Mouse (Mus musculus): Measurements from ENCODE around the gene Ncoa5. TPM values are rescaled to one million over a fixed set of nuclear protein-coding genes. Genes with fewer than 3 reads are reported as not detected.

Ncoa5 gene
- polyA plus RNA-seq, 2 experiments, result 11.6 to 13.5 TPM

DNA sequence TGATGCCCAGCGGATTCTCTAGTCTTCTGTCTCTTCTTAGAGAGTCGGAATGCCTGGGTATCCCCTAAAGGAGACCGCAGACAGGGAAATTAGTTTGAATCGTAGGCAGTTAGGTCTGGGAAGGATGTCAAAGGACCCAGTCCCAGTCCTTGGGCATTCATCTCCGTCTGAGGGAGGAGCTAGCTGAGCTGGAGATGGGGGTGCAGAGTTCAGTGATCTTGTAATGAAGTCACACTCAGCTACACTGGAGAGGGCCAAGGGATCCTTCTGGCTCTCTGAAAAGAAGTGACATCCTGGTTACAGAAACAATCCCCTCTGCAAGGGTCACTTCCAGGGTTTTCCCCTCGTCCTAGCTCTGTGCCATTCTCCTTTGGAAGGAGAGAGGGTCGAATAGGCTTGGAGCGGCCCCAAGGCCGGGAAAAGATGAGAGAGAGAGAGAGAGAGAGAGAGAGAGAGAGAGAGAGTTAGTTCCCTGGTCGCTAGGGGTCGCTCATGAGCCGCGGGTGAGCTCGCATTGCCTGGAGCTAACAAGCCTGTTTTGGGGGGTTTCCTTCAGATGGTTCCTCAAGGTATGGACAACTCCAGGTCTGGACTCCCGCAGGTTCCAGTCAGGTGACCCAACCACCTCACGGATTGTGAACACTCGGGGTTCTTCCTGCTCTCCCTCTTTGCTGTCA, 73.0 kb downstream of the Ncoa5 start:
- H3K36me3 ChIP-seq (replicated peaks; ENCODE audit: control insufficient read depth, insufficient read depth, low read depth), result no peaks in the 10 kb centered on the region
- peaks cover 0 to 3% of the 10 kb centered on the region in 2 experiments; a peak in 2 of 4 replicates for H3K4me1 ChIP-seq (replicated peaks; ENCODE audit: control insufficient read depth in 2 of 2, insufficient read depth in 2 of 2, low read length in 1 of 2)
- no peak overlapping the region for H3K9ac ChIP-seq (replicated peaks)
- no peak overlapping the region for H3K4me3 ChIP-seq (ENCODE audit: insufficient read depth in 1 of 2, low read depth in 2 of 2, low read length in 2 of 2)
- no peak overlapping the region for H3K4me2 ChIP-seq (ENCODE audit: low read depth)
- TF ChIP-seq CTCF (IDR thresholded peaks at IDR 0.05; ENCODE audit: low read depth) (peak; percentile 91), EP300 (IDR thresholded peaks at IDR 0.05; ENCODE audit: low read depth) (no peak)
- ATAC-seq (ENCODE audit: insufficient read depth) (no peak), DNase-seq (ENCODE audit: low read depth in 3 of 3, low spot score in 3 of 3) (no peak)
- 8% methylated on average over 17 of the region's 17 CpGs for WGBS (ENCODE audit: insufficient replicate concordance)
- no peak overlapping the region for H3K27ac ChIP-seq
- H3K9me3 ChIP-seq (ENCODE audit: control insufficient read depth, low read length), result no peaks in the 10 kb centered on the region
- peaks cover 5% of the 10 kb centered on the region for H3K27me3 ChIP-seq (ENCODE audit: control insufficient read depth, insufficient read depth, low read length)

DNA sequence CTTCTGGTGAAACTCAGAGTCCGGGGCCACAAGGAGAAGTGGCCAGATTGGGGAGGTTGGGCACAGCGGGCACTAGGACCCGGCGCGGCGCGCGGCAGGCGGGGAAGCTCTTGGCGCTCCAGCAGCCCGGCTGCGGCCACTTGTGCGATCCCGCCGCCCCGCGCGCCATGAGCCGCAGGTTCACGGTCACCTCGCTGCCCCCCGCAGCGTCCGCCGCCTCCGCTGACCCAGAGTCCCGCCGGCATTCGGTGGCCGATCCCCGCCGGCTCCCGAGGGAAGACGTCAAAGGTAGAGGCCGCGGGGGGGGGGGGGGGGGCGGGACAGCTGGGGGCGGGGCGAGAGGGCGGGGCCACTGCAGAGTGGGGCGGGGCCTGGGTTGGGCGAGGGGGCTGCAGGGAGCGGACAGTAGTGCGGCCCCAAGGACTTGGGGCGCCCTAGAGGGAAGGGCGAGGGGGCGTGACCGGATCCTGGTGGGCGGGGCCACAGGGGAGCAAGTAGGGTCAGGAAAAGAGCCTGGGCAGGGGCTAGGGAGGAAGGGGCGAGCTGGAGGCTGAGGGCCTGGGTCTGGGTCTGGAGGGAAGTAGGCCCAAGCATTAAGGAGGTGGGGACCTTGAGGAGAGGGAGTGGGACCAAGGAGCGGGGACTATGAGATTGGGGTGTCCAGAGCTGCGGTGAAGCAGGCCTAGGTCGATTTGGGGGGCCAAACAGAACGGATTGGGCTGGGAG, 73.8 kb downstream of the Ncoa5 start, which contains the start of gene Slc12a5:
Gene Slc12a5, plus strand, starts transcription at position 87 of the 726 bp plus-strand sequence.
- peak; percentile 68; the same call in 1 of the 2 replicates for ATAC-seq (ENCODE audit: insufficient read depth)
- WGBS (ENCODE audit: insufficient replicate concordance), result 1% methylated on average over 45 of the region's 54 CpGs
- peak within 1 kb of the TSS; percentile 54 for H3K4me2 ChIP-seq (ENCODE audit: low read depth)
- no peaks in the 10 kb centered on the region for H3K9me3 ChIP-seq (ENCODE audit: control insufficient read depth, low read length)
- H3K9ac ChIP-seq (replicated peaks), result no peak within 1 kb of the TSS
- H3K27me3 ChIP-seq (ENCODE audit: control insufficient read depth, insufficient read depth, low read length), result no peaks in the 10 kb centered on the region; the same call in none of the 2 replicates
- no peaks in the 10 kb centered on the region for H3K36me3 ChIP-seq (replicated peaks; ENCODE audit: control insufficient read depth, insufficient read depth, low read depth)
- TF ChIP-seq EP300 (IDR thresholded peaks at IDR 0.05; ENCODE audit: low read depth) (no peak), CTCF (IDR thresholded peaks at IDR 0.05; ENCODE audit: low read depth) (no peak)
- H3K4me1 ChIP-seq (replicated peaks; ENCODE audit: control insufficient read depth in 2 of 2, insufficient read depth in 2 of 2, low read length in 1 of 2), result peaks cover 0 to 3% of the 10 kb centered on the region in 2 experiments; a peak in 2 of 4 replicates
- H3K27ac ChIP-seq, result no peak within 1 kb of the TSS
- no peak for DNase-seq (ENCODE audit: low read depth in 3 of 3, low spot score in 3 of 3)
- peak within 1 kb of the TSS; percentile 50 to 61 for H3K4me3 ChIP-seq (ENCODE audit: insufficient read depth in 1 of 2, low read depth in 2 of 2, low read length in 2 of 2)

DNA sequence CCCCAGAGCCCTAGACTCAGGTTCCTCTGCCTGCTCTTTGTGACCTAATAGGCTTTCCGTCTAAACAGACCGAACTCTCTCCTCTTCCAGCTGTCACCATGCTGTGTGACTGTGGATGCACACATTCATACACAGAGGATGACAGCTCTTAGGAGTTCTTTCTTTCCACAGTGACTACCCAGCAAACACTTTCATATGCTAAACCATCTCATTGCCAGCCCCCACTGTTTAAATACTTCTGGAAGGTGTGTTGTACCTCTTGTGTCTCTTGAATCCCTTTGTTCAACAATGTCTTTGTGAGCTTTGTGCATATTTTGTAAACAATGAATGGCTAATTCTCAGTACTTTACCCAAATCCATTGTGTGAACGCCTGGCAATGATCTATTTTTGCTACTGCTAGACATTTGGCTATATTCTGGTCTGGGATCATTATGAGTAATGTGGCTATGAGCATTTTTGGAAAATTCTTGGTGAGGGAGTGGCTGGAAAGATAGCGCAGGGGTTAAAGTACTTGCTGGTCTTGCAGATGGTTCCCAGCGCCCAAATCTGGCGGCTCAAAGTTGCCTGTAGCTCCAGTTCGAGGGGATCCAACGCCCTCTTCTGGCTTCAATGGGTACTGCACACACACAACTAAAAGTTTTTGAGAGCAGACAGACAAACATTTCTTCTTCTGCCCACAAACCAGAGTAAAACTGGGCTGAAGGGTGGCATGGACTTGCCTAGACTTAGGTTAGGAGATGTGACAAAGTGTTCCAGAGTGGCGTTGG, 76.9 kb downstream of the Ncoa5 start:
- WGBS (ENCODE audit: insufficient replicate concordance), result 62% methylated on average over 9 of the region's 9 CpGs
- no peak overlapping the region for H3K4me2 ChIP-seq (ENCODE audit: low read depth)
- H3K4me1 ChIP-seq (replicated peaks; ENCODE audit: control insufficient read depth in 2 of 2, insufficient read depth in 2 of 2, low read length in 1 of 2), result peaks cover 0 to 3% of the 10 kb centered on the region in 2 experiments; a peak in 2 of 4 replicates
- H3K36me3 ChIP-seq (replicated peaks; ENCODE audit: control insufficient read depth, insufficient read depth, low read depth), result no peaks in the 10 kb centered on the region
- H3K27me3 ChIP-seq (ENCODE audit: control insufficient read depth, insufficient read depth, low read length), result no peaks in the 10 kb centered on the region; the same call in 1 of the 2 replicates
- no peak overlapping the region for H3K9ac ChIP-seq (replicated peaks)
- H3K27ac ChIP-seq, result no peak overlapping the region
- ATAC-seq (ENCODE audit: insufficient read depth), result no peak
- no peak for TF ChIP-seq EP300 (IDR thresholded peaks at IDR 0.05; ENCODE audit: low read depth)
- TF ChIP-seq CTCF (IDR thresholded peaks at IDR 0.05; ENCODE audit: low read depth), result peak; percentile 47
- no peak overlapping the region for H3K4me3 ChIP-seq (ENCODE audit: insufficient read depth in 1 of 2, low read depth in 2 of 2, low read length in 2 of 2)
- H3K9me3 ChIP-seq (ENCODE audit: control insufficient read depth, low read length), result no peaks in the 10 kb centered on the region
- DNase-seq (ENCODE audit: low read depth in 3 of 3, low spot score in 3 of 3), result no peak

DNA sequence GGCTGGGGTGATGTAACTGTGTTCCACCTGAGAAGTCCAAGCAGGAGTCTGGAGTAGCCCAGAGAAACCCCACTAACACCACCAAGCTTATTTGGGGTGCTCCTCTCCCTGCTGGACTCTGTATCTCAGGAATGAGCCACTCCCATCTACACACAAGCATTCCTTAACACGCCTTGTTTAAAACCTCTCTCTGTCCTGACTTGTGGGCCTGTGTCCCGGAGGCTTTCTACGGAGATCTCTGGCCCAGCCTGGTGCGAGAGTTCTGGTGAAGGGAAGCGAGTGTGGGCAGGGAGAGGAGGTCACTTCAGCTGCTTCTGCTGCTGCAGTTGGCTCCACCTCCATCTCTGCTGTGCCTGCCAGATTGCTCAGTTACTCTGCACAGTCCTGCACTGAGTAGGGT, 78.5 kb downstream of the Ncoa5 start:
- no peak for ATAC-seq (ENCODE audit: insufficient read depth)
- no peak for DNase-seq (ENCODE audit: low read depth in 3 of 3, low spot score in 3 of 3)
- no peak overlapping the region for H3K27ac ChIP-seq
- TF ChIP-seq EP300 (IDR thresholded peaks at IDR 0.05; ENCODE audit: low read depth) (no peak), CTCF (IDR thresholded peaks at IDR 0.05; ENCODE audit: low read depth) (no peak)
- H3K36me3 ChIP-seq (replicated peaks; ENCODE audit: control insufficient read depth, insufficient read depth, low read depth), result no peaks in the 10 kb centered on the region
- H3K9me3 ChIP-seq (ENCODE audit: control insufficient read depth, low read length), result no peaks in the 10 kb centered on the region
- H3K4me2 ChIP-seq (ENCODE audit: low read depth), result no peak overlapping the region
- 54% methylated on average over 5 of the region's 5 CpGs for WGBS (ENCODE audit: insufficient replicate concordance)
- no peak overlapping the region for H3K4me3 ChIP-seq (ENCODE audit: insufficient read depth in 1 of 2, low read depth in 2 of 2, low read length in 2 of 2)
- no peak overlapping the region for H3K9ac ChIP-seq (replicated peaks)
- peaks cover 3% of the 10 kb centered on the region; the same call in 1 of the 2 replicates for H3K27me3 ChIP-seq (ENCODE audit: control insufficient read depth, insufficient read depth, low read length)
- H3K4me1 ChIP-seq (replicated peaks; ENCODE audit: control insufficient read depth in 2 of 2, insufficient read depth in 2 of 2, low read length in 1 of 2), result peaks cover 0 to 3% of the 10 kb centered on the region in 2 experiments; a peak in 2 of 4 replicates
